Mouse (Mus musculus) testis, postnatal 14 days (tissue): Measurements from ENCODE around the gene Ap1m1.

ENCODE experiments used
- DNase-seq: peaks from one replicate; pipeline ENCODE4 v3.0.0; 2021; ENCODE audit warnings: low spot score

The Ap1m1 gene

DNA sequence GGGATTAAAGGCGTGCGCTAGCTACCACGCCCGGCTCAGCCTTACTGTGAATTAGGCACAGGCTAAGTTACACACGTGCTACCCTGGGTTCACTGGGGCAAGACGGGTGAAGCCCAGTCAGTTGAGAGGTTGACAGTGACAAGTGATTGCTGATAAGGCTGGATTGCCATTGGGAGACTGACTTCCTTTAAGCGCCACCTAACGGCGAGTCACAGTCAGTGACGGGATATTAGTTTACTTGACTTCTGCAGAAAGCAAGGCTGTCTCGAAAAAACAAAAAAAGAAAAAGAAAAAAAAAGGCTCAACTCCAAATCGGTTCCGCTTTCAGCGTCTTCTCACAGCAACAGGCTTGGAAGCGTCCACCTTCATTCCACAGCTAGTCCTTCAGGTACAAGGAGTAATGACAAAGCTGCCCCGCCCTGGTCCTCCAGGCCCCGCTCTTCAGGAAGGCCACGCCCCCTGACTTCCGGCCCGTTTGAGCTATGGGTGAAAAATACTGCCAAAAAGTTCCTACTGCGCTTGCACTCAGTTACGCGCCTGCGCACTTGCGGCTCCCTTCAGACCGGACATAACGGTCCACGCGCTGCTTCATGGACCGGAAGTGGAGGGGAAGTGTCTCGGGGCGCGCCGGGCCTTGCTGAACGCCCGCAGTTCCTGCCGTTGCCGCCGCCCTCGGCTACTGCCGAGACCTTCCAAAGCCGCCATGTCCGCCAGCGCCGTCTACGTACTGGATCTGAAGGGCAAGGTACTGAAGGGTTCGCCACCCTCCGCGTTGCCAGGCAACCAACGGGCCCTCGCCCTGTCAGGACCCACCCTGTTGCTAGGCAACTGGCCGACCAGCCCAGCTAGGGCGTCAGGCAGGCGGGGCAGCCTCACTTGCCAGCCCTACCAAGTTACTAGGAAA is at the start of gene Ap1m1:
Gene Ap1m1, plus strand, starts transcription at position 520 of the 904 bp plus-strand sequence.
- peak; percentile 98 for DNase-seq

DNA sequence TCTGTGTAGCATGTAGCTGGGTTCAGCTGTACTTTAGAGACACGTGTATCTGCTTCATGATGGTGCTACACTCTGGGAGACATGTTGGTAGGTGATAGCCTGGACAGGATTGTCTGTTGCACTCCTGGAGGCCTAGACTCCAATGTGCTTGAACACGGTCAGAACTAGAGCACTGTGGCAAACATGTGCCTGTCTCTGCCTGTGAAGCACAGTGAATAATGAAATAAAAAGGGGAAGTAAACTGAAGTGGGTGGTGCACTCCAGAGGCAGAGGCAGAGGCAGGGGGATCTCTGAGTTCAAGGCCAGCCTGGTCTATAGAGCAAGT is 49.6 kb upstream of the Ap1m1 start:
- DNase-seq, result no peak

DNA sequence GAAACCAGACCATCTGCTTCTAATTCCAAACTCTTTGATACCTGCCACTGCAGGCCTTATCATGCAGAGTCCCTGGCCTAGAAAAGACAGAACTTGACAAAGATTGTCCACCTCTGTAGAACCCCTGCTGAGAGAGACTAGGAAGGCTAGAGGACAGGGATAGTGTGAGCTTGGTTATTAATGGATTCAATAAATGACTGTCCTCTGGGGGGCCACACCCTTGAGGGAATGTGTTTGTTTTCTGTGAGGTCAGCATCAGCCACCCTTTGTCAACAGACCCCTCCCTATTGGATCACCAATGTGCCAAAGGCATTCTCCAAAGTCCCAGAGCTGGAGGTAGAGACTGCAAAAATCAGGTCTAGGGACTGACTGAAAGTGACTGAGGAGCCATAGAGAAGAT is 47.8 kb upstream of the Ap1m1 start:
- no peak for DNase-seq

DNA sequence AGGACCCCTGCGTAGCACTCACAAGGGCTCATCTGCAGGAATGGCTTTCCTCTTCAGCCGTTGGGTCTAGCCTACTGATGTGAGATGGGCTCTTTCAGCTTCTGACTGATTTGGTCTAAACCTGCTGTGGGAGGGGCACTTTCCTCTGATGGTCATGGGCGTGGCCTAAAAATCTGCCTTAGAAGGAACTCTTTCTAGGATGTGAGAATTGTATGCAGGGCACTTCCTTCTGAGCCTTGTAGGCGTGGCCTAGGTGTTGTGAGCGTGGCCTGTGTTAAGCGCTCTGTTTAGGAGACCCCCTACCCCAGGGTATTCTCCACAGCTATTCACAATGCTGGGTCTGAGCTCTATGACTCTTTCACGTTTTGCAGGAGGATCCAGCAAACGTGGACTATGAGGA is 41.8 kb upstream of the Ap1m1 start:
- DNase-seq, result no peak

DNA sequence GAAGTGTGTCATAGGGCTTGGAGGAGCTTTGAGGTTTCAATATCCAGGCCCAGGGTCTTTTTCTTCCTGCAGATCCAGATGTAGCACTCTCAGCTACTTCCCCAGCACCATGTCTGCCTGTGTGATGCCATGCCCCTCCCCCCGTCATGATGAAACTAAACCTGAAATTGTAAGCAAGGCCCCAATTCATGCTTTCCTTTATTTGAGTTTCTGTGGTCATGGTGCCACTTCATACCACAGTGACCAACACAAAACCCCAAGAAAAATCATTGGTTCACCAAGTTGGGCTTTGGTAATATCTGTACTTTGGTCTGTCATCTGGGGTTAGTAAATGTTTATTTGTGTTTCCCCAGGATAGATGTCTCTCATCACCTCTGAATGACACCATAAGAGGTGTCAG is 31.2 kb upstream of the Ap1m1 start:
- no peak for DNase-seq

DNA sequence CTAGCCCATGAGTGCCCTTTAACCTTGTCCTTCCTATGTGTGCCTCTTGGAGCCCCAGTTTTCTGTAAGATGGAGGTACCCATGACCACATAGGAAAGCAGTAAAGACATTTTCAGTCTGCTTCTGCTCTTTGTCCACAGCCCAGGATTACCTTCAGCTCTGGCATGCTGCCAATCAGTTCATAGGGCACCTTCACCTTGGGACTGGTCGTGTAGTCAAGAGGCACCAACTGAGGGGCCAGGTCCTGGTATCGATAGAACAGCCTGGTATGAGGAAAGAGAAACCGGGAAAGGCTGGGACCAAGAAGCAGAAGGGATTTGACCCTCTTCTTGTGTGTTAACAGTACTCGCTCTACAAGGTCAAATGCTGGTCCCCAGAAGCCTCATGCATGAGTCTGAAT is 29.6 kb upstream of the Ap1m1 start:
- no peak for DNase-seq

DNA sequence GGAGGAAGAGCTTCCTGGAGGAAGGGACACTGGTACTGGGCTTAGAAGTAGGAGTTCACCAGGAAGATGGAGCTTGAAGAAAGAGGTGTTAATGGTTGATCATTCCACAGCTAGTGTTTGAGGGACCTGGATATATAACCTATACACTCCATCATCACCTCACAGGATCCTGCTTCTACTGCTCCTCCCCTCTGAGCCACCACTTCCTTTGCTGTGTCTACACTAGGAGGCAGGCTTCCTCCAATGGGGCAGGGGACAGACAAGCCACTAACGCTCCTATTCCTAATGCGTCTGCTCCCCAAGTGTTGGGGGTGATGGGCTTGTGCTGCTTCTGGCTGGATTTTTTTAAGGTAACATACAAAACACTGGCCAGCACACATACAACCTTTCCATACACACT is 29.1 kb upstream of the Ap1m1 start:
- no peak for DNase-seq

DNA sequence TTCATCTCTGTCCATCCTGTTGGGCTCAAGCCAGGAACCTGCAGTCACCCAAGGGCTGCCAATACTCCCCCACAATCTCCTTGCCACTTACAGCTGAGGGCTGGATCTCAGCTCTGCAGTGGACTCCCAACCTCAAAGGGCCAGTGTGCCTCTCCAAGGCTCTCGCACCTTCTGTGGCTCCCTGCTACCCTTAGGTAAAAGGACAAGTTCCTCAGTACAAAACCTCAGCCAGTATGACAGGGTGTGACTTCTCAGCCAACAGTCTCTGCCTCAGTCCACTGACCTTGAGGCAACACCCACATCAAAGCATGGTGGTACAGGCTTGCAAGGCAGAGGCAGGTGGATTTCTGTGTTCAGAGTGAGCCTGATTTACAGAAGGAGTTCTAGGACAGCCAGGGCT is 28.0 kb upstream of the Ap1m1 start:
- DNase-seq, result no peak

DNA sequence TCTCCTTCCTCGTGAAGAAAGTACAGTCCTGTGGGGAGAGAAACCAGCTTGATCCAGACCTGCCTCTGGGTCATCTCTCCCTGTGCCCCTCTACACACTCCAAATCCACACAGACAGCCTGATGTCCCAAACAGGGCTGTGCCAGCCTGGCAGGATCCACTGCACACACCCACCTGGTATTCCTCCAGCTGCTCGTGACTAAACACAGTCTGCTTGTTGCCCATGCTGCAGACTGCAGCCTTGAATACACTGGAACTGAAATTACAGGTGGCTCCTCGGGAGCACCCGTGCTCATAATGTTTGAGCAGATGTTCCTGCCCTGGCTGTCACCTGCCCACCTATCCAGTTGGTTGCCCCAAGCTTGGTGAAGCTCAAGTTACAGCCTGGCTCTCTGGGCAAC is 27.1 kb upstream of the Ap1m1 start, which contains the start of gene Cib3:
Gene Cib3, minus strand, starts transcription at position 87 of the 400 bp plus-strand sequence.
- DNase-seq, result no peak

DNA sequence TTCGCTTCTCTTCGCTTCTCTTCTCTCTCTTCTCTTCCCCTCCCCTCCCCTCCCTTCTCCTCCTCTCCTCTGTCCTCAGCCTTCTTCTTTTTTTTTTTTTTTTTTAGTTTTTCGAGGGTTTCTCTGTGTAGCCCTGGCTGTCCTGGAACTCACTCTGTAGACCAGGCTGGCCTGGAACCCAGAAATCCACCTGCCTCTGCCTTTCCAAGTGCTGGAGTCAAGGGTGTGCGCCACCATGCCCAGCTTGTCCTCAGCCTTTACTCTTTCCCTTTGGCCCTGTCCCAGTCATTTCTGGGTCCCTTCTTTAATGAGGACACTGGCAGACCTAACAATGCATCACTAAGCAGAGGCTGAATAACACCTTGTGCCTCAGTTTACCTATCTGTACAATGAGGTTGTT is 26.3 kb upstream of the Ap1m1 start, which contains the start of gene Gm11034:
Gene Gm11034, minus strand, starts transcription at position 101 of the 400 bp plus-strand sequence.
- DNase-seq, result no peak

DNA sequence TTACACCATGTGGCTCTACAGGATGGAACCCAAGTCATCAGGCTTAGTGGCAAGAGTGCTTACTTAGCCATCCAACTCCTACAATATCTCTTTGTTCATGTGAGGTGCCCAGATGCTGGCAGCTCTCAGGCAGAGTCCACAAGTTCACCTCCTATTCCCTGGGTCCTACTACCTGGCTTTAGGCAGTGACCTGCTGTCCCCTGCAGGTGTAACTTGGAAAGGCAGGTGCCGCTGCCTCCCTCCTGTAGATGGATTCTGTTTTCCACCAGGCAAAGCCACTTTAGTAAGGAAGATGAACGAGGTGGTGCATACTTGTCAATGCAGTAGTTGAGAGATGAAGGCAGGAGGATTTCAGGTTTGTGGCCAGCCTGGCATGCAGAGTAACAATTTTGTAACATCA is 24.8 kb upstream of the Ap1m1 start:
- no peak for DNase-seq

DNA sequence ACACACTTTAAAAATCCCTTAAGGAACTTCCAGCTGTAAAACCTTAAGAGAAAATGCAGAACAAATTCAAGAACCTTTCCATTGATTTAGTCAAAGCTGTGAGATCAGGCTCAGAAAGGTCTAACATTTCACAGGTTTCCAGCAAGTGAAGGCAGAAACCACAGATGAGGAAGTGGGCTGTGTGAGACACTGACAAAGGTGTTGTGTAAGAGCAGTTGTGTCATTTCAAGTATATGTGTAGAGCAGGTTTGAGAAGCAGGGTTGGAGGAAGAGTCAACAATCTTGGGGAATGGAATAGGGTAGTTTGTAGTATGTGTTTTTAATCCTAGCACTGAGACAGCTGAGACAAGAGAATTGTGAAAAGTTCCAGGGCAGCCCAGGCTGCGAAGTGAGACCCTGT is 23.9 kb upstream of the Ap1m1 start:
- DNase-seq, result no peak

DNA sequence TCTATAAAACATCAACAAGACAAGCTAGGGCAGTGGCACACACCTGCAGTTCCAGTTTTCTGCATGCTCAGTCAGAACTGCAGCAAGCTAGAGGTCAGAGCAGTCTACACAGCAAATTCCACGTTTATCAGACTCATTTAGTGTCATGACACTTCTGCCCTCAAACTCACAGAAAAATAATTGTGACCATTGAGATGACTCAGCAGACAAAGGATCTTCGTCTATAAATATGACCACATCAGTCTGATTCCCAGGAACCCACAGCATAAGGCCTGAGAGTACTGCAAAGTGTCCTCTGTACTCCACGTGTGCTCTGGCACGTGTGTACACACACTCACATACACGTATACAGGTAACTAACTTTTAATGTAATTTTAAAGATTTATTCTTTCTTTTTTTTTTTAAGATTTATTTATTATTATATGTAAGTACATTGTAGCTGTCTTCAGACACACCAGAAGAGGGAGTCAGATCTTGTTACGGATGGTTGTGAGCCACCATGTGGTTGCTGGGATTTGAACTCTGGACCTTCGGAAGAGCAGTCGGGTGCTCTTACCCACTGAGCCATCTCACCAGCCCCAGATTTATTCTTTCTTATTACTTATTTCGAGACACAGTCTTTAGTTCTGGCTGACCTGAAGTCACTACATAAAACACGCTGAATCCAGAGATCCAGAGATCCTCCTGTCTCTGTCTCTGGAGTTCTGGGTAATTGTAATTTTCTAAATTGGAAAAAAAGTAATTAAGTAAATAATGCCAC is 20.9 kb upstream of the Ap1m1 start:
- no peak for DNase-seq

DNA sequence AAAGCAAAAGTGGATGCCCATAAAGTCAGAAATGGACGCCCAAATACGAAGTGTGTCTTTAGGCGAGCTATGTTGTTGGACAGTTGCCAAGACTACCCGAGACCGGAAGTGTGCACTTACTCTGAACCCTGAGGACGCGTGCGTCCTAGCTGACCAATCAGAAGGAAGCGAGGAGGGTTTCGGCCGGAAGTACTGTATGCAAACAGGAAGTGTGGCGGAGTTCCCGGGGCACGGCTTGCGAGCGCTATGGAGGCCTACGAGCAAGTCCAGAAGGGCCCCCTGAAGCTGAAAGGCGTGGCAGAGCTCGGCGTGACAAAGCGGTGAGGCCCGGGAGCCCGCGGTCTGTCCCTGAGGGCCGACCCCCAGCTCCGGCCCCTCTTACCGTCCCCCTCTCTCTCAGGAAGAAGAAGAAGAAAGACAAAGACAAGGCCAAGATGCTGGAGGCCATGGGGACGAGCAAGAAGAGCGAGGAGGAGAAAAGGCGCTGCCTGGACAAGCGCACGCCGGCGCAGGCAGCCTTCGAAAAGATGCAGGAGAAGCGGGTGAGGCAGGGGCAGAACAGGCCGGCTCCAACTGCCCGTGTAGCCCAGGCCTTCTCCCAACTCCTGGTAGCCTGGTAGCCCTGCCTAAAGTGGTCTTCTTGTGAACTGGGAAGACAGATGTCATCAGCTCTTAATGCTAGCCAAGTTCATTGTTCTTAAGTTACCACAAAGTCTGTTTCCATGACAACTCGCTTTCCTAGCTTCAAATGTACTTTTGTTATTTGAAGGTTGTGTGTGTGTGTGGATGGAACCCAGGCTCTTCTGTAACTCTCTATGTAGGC is 20.1 kb upstream of the Ap1m1 start, which contains the start of gene Fam32a:
Gene Fam32a, plus strand, starts transcription at position 190 of the 823 bp plus-strand sequence.
- peak; percentile 91 for DNase-seq

DNA sequence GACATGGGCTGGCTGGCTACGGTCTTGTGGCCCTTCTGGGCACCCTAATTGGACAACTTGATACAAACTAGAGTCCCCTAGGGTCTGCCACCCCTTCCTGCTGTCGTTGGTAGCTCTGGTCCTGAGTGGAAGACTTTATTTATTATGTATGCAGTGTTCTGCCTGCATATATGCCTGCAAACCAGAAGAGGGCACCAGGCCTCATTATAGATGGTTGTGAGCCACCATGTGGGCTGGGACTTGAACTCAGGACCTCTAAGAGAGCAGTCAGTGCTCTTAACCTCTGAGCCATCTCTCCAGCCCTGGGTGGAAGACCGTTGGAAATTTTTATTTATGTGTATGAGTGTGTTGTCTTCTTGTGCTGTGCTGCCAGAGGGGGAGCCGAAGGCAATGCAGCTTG is 19.1 kb upstream of the Ap1m1 start:
- DNase-seq, result no peak

DNA sequence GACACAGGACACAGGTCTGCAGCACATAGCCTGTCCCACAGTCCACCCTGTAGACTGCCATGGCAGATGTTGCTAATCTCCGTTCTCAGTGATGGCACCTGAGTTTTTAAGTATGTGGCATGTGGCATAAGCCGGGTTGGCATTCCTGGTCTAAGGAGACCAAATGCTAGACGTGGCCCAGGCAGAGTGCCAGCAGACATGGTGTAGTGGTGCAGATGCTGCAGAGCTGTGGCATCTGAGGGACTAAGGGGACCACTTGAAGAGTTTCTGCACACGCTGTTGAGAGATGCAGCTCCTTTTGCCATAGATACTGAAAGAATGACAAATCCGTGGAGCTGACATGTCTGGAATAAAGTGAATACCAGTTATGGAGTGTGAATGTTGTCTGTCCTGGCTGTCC is 17.2 kb upstream of the Ap1m1 start:
- DNase-seq, result no peak

DNA sequence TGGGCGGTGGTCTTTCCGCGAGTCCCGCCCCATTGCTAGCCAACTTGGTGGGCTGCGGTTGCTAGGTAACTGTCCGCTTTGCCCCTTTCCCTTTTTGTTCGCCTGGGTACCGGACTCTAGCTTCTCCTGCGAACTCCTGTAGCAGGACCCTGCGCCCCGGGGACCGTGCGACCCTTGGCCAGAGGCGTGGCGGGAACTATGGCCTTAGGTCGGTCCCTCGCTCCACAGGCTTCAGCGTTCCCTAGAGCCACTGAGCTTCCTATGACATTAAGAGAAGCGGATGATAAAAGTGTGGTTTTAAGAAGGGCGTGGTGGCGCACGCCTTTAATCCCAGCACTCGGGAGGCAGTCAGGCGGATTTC is 565 bp downstream of the Ap1m1 start:
- DNase-seq, result no peak

DNA sequence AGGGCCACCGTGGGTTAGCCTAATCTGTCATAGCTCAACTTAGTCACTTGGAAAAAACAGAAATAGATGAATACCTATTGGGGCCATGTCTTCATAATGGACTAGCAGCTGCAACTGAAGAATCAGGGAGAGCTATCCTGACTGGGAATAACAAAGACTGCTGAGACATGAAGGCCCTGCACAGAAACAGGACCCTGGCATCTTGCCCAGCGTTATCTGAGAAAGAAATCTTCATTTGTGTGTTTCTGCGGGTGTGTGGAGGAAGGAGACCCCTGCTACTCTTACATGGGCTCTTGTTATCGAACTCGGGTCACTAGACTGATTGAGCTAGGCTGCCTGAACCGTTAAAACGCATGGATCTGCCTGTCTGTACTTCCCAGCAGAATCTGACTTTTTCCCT is 1.1 kb downstream of the Ap1m1 start:
- no peak for DNase-seq

DNA sequence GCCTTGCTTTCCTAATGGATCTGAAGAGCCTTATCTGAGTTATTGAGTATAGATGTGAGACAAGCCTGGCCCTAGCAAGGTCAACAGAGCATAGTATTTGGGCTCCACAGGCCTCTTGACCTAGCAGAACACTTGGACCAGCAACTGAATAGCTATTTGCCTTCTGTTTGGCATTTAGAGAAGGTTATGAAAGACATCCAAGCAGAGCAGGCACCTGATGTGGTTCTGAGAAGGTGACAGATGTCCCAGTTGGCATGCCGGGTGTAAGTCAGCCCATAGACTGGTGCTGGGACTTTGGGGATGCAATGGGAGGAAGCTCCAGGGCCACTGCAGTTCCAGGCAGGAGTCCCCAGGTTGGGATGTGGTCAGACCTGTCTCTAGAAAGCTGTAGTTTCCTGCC is 2.4 kb downstream of the Ap1m1 start:
- no peak for DNase-seq

DNA sequence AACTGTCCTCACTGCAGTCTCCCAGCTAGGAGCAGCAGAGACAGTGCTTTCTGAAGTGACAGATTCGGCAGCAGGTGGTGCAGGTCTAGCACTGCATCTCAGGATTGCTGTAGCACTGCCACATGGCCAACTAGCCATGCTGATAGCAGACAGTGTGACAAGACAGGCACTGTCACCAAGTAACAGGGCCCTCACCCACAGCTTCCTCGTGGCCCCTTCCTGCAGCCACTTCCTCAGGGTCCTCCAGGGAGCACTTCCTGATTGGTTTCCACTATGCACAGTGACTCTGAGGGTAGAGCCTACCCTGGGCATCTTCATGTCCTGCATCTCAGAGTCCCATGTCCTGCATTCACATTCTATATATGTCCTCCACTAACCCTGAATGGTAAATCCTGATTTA is 4.8 kb downstream of the Ap1m1 start:
- DNase-seq, result no peak

DNA sequence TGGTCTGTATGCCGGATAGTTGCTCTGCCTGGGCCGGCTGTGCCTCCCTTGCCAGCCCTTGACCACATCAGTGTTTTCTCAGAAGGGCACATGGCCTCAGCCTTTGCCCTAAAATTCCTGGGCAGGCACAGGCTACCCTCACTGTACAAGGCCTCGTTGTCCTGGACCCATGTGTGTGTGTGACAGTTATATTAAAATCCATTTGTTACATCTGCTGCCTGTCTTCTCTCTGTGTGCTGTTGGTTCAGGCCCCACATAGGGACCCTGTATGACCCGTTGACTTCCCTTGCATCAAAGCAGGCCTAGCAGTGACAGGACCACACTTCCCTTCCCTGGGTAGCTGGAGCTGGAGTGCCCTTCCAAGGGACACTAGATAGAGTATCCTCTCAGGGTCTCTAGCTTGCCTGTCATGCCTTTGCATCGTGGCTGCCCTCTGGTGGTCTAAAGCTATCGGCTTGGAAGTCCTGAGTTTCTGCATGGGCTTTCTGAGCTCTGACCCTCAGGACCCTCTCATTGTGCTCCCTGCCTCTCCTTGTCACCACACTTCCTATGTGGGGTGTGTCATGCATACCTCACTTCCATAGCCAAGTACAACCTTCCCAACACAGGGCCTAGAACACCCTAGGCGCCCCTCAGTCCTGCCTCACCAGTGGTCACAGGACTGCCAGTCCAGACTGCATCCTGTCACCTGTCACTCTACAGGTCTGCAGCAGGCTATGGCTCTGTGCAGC is 17.5 kb downstream of the Ap1m1 start:
- DNase-seq, result no peak

DNA sequence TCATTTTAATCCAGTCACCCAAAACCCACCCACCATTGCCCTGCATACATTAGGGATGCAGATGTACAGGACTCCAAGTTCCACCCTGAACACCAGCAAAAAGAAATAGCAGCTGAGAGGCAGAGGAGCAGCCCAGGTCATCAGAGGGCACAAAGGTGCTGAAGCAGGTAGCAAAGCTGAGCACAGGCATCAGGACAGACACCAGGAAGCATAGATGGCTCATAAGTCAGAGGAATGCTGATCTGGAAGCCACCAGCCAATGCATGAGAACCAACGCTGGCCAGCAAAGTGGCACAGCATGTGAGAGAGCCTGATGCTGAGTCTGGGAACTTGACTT is 18.1 kb downstream of the Ap1m1 start:
- DNase-seq, result no peak
